Mouse (Mus musculus): Measurements from ENCODE around the gene Tmem167b.

DNA sequence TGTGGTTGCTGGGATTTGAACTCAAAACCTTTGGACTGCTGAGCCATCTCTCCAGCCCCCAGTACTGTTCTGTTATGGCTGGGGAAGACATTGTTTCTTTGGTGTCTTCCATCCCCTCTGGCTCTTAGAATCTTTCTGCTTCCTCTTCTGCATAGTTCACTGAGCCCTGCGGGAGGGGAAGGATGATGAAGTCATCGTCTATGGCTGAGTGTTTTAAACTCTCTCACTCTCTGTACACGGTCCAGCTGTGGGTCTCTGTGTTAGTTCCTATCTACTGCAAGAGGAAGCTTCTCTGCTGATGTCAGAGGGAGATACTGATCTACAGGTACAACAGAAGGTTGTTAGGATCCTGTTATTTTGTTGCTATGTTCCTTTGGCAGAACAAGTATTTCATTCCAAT is 46.6 kb upstream of the Tmem167b start:
- TF ChIP-seq POLR2A (IDR thresholded peaks at IDR 0.05; ENCODE audit: extremely low read depth, insufficient read depth, low read length) (no peak), CTCF (IDR thresholded peaks at IDR 0.05; ENCODE audit: low read depth, low read length) (no peak)
